Mouse (Mus musculus) telencephalon, adult 2 months (tissue): ENCODE measurements around the gene Cdh23.

ENCODE experiments used
- DNase-seq: peaks from one replicate; pipeline ENCODE4 v3.0.0-alpha.2; 2011; ENCODE audit warnings: low read depth, low spot score

The Cdh23 gene

GRCm38 (mm10) chr10:60577920-60578737, 118.2 kb downstream of the Cdh23 start:
- no peak for DNase-seq

DNA sequence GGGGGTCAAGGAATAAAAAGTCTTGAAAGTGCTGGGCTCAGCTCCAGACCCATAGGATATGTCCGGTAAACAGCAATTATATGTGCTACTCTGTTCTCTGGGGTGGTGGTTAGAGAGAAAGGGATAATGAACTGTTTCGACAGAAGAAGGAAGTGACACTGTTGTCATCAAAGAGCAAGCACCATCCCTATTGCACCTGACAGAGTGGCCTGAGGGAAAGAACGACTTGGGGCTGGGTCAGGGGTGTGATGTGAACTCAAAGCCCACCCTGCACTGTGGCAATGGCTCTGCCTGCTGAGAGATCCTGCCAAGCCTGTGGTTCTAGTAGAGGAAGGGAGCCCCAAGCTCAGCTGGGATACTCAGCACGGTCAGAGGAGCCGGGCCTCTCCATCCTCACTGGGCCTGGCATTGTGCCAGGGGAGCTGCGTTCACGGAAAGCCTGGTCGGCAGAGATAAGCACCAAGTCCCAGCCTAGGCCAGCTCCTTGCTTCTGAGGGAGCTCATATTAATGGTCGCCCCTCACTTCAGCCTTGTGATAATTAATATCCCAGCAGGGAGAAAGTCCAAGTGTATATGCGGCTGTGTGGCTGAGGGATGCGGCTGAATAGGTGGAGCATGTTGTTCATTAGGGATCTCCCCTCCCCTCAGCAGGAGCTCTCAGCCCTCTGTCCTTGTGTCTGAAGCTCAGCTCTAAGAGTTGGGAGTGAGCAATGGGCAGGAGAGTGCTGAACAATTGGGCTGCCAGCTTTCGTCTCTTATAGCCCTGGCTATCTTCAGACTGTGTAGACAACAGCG, 119.0 kb downstream of the Cdh23 start:
- no peak for DNase-seq

DNA sequence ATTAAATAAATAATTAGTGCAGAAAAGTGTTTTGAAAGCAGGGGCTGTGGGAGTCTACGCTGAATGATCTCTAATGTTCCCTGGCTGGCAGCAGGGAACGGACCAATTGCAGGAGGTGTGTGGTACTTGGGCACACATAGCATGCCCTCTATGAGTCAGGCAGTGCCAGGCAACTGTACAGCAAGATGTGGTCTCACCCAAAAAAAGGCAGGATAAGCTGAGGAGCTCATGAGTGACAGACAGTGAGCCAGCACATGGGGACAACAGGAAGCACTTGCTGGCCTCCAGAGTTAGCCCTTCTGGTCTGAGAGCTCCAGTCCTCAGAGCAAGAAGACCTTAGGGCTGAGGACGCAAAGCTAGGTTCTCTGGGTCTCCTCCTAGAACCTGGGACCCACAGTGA, 121.4 kb downstream of the Cdh23 start:
- DNase-seq = no peak

DNA sequence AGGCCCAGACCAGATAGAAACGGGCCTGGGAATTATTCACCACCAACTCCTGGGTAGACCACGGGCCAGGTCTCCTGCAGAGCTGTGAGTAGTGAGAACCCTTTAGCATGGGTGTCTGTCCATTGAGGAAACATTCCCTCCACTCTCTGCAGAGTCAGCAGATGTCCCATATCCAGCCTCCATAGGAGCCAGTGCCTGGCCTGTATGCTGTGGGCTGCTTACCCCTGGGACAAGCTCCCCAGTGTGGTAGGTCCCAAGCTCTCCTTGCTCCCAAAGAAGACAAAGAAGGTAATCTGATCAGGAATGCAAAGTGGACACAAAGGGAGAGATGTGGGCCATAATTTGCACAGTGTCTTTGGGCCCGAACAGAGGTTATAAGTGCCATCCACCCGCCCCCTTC, 124.8 kb downstream of the Cdh23 start:
- DNase-seq = no peak

DNA sequence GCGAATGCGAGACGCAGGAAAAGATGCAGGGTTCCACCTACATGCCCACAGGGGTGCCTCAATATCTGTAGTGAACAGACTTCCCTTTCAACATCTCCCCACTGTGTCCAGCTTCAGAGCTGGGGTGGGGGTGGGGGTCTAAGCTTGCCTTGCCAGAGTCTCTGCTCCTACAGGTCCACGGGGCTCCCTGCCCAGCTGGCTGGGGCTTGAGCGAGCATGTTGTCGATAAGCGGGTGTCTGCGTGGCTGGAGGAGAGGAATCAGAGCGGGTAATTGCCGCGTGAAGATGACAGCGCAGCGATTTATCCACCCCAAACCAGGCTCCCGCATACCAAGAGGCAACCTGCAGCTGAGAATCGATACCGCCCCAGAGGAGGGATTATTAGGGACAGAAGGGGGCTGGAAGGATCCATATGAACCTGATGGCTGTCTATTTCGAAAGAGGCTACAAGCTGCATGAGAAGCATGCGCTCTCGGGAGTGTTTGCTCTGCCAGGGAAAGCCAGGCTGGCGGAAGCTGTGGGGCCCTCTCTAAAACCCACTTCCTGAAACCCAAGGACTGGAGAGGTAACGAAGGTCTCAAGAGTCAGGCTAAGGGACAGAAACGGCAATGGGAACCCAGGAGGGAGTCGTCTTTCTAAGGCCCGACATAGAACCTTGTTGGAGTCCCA, 129.8 kb downstream of the Cdh23 start:
- DNase-seq = no peak

- no peak for DNase-seq
These were observed 132.2 kb downstream of the Cdh23 start for GRCm38 (mm10) chr10:60564136-60564535.

DNA sequence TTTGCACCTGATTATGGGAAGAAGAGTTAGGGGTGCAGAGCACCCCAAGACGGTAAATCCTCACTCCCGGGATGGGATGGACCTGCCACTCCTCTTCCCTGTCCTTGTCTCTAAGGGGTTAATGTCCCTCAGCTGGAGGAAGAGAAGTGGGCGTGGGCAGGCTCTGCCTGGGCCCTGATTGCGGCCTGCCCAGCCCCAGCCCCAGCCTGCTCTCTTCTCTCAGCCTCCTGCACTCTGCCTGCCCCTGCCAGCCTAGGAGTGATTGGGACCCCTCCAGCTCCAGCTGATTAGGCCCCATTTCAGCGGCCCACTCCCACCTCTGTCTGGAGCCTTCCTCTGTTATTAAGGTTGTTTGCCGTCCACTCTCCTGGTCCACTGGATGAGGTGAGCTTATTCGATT, 133.3 kb downstream of the Cdh23 start:
- no peak for DNase-seq

GRCm38 (mm10) chr10:60558491-60558927, 137.8 kb downstream of the Cdh23 start:
- DNase-seq = no peak

DNA sequence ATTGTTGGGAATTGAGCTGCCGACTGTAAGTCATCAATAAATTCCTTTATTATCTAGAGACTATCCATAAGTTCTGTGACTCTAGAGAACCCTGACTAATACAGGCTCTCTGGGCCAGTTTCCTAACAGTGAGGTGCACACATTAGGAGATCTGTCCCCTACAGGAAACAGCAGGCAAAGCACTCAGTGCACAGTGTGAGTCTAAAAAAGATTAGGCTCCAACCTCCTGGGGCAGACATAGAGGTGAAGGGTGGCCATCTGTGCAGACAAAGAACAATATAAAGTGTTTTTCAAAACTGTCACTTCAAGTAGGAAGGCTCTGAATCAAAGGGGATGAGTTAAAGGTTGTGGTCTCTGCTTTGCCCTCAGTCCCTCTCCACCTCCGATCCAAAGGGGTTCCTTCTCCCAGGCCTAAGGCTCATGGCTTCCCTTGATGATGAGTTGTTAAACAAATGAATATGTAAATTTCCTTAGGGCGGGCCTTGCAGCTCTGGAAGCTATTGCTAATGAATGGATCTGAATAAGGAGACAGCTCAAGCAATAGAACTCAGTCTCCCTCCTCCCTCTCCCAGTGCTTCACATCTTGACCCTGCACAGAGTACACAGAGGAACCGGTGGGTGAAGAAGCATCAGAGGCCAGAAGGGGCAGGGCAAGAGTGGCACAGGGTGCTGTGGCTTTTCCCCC, 143.2 kb downstream of the Cdh23 start:
- no peak for DNase-seq

DNA sequence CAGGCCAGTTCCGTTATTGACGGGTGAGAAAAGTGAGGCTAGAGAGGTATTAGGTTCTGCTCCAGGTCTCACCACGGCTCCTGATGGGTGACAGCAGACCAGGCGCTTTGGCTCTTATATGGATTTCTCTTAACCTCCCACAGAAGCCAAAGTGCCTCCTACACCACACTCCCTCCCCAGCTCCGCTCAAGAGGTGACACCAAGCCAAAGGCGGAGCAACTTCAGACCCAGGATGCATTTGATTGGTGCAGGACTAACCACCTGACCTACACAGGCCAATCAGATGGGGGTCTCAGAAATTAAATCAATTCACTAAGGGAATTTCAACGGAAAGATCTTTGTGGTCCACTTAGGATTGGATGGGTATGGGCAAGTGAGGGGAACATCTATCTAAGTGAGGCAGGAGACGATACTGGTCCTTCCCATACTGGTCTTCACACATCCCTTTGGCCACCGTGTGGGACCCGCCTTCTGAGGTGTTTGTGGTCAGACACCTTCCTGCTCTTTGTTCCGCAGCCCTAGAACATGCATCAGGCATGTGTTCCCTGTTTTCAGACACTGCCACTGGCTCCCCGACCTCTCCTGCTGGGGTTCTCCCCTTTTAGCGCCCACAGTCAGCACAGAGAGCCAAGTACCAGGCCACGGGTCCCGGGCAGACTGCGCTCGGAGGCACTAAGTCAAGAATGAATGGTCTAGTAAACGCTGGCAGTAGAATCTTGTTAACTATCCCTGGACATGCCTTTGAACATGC, 157.0 kb downstream of the Cdh23 start:
- DNase-seq = no peak

- no peak for DNase-seq
These were observed 160.0 kb downstream of the Cdh23 start for GRCm38 (mm10) chr10:60536098-60536811.

DNA sequence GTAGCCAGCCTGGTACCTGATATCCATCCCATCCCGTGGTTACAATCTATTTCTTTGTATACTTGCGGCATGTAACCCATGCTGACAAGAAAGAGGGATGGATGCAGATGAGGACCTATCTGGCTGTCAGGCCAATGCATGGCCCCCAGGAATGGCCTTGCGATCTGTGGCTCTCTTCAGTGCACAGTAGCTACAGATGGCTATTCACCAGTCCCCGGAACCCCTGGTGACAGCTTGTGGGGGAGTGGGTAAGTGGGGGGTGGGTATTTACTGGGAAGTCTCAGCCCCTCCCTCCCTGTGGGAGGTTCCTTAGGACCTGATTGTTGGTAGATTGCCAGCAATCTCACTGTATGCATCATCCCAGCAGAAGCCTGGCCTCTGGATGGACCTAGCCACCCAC, 163.8 kb downstream of the Cdh23 start:
- DNase-seq = no peak

DNA sequence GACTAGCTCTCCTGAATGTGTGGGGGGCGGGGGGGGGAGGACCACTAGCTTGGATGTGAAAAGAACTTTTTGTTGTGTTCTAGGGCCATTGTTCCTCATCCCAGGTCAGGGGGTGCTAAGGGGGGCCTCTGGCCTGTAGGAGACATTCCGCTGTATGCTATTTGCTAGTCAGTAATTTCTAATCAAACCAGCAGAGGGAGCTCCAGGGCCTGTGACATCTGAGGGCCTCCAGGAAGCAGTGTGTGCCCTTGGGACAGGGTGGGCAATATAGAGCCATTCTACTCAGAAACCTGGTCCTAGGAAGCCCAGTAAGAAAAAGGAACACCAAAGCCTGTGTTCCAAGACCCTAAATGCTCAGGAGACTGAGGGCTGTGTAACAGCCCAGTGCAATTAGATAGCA, 164.9 kb downstream of the Cdh23 start:
- peak; percentile 3 for DNase-seq

GRCm38 (mm10) chr10:60530633-60531032, 165.7 kb downstream of the Cdh23 start:
- no peak for DNase-seq

- no peak for DNase-seq
These were observed 168.3 kb downstream of the Cdh23 start for GRCm38 (mm10) chr10:60527949-60528348.

DNA sequence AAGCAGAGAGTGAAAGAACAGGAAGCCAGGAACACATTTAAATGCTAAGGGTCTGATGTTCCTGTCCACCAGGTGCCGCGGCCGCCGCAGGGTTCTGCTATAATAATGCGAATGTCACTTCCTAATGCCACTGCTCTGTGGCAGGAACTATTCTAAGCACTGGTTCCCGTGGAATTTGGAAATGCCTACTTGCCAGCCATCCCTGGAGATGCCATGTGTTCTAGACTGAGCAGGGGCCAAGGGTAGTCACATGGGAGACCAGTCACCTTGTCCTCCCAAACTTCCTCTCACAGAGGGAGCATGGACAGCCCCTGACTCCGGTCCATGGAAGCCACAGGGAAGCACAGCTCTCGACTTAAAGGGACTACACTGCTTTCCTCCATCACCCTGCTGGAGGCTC, 171.2 kb downstream of the Cdh23 start:
- no peak for DNase-seq

GRCm38 (mm10) chr10:60516286-60516685, 180.0 kb downstream of the Cdh23 start:
- no peak for DNase-seq

- DNase-seq = no peak
These were observed 197.8 kb downstream of the Cdh23 start for GRCm38 (mm10) chr10:60498538-60498937.

GRCm38 (mm10) chr10:60495070-60495469, 201.2 kb downstream of the Cdh23 start:
- no peak for DNase-seq

- no peak for DNase-seq
These were observed 204.8 kb downstream of the Cdh23 start for GRCm38 (mm10) chr10:60491538-60491937.
